Mouse (Mus musculus): ENCODE results near the gene Nos1ap.

DNA sequence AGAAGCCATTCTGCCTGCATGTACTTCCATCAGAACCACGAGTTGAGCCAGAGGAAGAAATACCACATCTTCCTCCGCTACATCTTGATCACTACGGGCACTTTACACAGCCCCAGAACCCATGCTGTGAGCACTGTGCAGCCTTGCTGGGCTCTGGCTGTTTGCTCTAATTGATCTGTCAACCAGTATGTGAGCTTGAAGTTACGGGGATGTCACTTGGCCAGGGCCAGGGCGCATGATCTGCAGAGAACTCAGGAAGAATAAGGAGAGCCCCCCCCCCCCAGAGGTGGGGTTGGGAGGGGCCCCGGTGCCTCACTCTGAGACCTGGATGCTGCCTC, 13.0 kb downstream of the Nos1ap start:
- no peak for TF ChIP-seq CTCF (IDR thresholded peaks at IDR 0.05; ENCODE audit: borderline replicate concordance, insufficient read depth, low read length)
- TF ChIP-seq POLR2A (IDR thresholded peaks at IDR 0.05; ENCODE audit: low read depth, low read length): no peak

All from embryonic fibroblast, embryonic 13.5 days (primary cell).